Mouse (Mus musculus): ENCODE results near the gene Limk1. TPM values are rescaled to one million over a fixed set of nuclear protein-coding genes. Genes with fewer than 3 reads are reported as not detected.

The Limk1 gene
- polyA plus RNA-seq, 1 experiment from 2014 or later = 1.7 TPM

GRCm38 (mm10) chr5:134711076-134711475 is 22.7 kb upstream of the Limk1 start:
- ATAC-seq (replicated peaks; ENCODE audit: low FRiP score) = no peak
- WGBS = 59% methylated on average over 7 of the region's 7 CpGs
- no peaks in the 10 kb centered on the region for H3K36me3 ChIP-seq (ENCODE audit: control insufficient read depth, insufficient read depth, low read length)

GRCm38 (mm10) chr5:134709275-134709674 is 20.9 kb upstream of the Limk1 start:
- H3K27ac ChIP-seq (ENCODE audit: low read depth, low read length) = no peak overlapping the region
- no peaks in the 10 kb centered on the region for H3K9me3 ChIP-seq (ENCODE audit: control insufficient read depth, low read length)
- H3K27me3 ChIP-seq (replicated peaks; ENCODE audit: control insufficient read depth, insufficient read depth, low read length) = no peaks in the 10 kb centered on the region; the same call in 1 of the 2 replicates
- H3K4me1 ChIP-seq (replicated peaks; ENCODE audit: control insufficient read depth, insufficient read depth, low read length) = no peaks in the 10 kb centered on the region
- no peak for DNase-seq (ENCODE audit: low spot score)
- no peaks in the 10 kb centered on the region for H3K36me3 ChIP-seq (ENCODE audit: control insufficient read depth, insufficient read depth, low read length)
- no peak overlapping the region for H3K9ac ChIP-seq (ENCODE audit: low read depth, low read length)
- WGBS = 61% methylated on average over 6 of the region's 6 CpGs
- no peak for ATAC-seq (replicated peaks; ENCODE audit: low FRiP score)
- no peak overlapping the region for H3K4me3 ChIP-seq (ENCODE audit: low read depth, low read length)
- H3K4me2 ChIP-seq = no peak overlapping the region

More at GRCm38 (mm10) chr5:134711076-134711475, 22.7 kb upstream of the Limk1 start:
- H3K9me3 ChIP-seq (ENCODE audit: control insufficient read depth, low read length) = no peaks in the 10 kb centered on the region
- H3K27me3 ChIP-seq (replicated peaks; ENCODE audit: control insufficient read depth, insufficient read depth, low read length) = no peaks in the 10 kb centered on the region; the same call in 1 of the 2 replicates
- no peak for DNase-seq (ENCODE audit: low spot score)
- no peak overlapping the region for H3K4me2 ChIP-seq
- no peak overlapping the region for H3K9ac ChIP-seq (ENCODE audit: low read depth, low read length)
- H3K27ac ChIP-seq (ENCODE audit: low read depth, low read length) = no peak overlapping the region
- H3K4me1 ChIP-seq (replicated peaks; ENCODE audit: control insufficient read depth, insufficient read depth, low read length) = no peaks in the 10 kb centered on the region
- no peak overlapping the region for H3K4me3 ChIP-seq (ENCODE audit: low read depth, low read length)

DNA sequence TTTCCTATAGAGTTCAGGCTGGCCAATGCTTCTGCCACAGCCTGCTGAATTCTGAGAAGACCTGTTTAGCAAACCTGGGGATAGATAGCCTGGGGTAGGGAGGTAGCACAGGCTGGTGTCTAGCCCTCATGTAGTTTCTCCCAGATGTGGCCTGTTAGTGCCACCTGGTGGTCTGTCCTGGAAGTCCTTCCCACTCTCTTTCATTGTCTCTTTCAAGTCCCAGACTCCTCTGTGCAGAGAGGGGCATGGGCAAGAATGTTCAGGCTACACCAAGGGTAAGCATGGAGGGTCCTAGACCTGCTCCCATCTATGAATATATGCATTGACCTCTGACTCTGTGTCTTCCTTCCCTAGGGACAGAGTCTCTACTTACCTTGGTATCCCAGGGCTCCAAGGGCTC is 15.8 kb upstream of the Limk1 start:
- Histone ChIP-seq H3K9ac (ENCODE audit: low read depth, low read length) (no peak overlapping the region), H3K4me1 (replicated peaks; ENCODE audit: control insufficient read depth, insufficient read depth, low read length) (no peaks in the 10 kb centered on the region), H3K27me3 (replicated peaks; ENCODE audit: control insufficient read depth, insufficient read depth, low read length) (no peaks in the 10 kb centered on the region), H3K9me3 (ENCODE audit: control insufficient read depth, low read length) (no peaks in the 10 kb centered on the region), H3K4me2 (no peak overlapping the region), H3K36me3 (ENCODE audit: control insufficient read depth, insufficient read depth, low read length) (no peaks in the 10 kb centered on the region), H3K4me3 (ENCODE audit: low read depth, low read length) (no peak overlapping the region), H3K27ac (ENCODE audit: low read depth, low read length) (no peak overlapping the region)
- DNase-seq (ENCODE audit: low spot score) = peak; percentile 74
- no peak for ATAC-seq (replicated peaks; ENCODE audit: low FRiP score)

GRCm38 (mm10) chr5:134695539-134695938 is 7.1 kb upstream of the Limk1 start:
- H3K9ac ChIP-seq (ENCODE audit: low read depth, low read length) = no peak overlapping the region
- H3K4me3 ChIP-seq (ENCODE audit: low read depth, low read length) = no peak overlapping the region
- ATAC-seq (replicated peaks; ENCODE audit: low FRiP score) = no peak
- H3K4me1 ChIP-seq (replicated peaks; ENCODE audit: control insufficient read depth, insufficient read depth, low read length) = no peaks in the 10 kb centered on the region
- no peaks in the 10 kb centered on the region for H3K36me3 ChIP-seq (ENCODE audit: control insufficient read depth, insufficient read depth, low read length)
- no peak overlapping the region for H3K27ac ChIP-seq (ENCODE audit: low read depth, low read length)
- no peaks in the 10 kb centered on the region for H3K9me3 ChIP-seq (ENCODE audit: control insufficient read depth, low read length)
- H3K4me2 ChIP-seq = no peak overlapping the region
- no peak for DNase-seq (ENCODE audit: low spot score)
- no peaks in the 10 kb centered on the region for H3K27me3 ChIP-seq (replicated peaks; ENCODE audit: control insufficient read depth, insufficient read depth, low read length)
- WGBS = 49% methylated on average over 2 of the region's 2 CpGs

GRCm38 (mm10) chr5:134695082-134695481 is 6.7 kb upstream of the Limk1 start:
- H3K9ac ChIP-seq (ENCODE audit: low read depth, low read length) = no peak overlapping the region
- H3K4me1 ChIP-seq (replicated peaks; ENCODE audit: control insufficient read depth, insufficient read depth, low read length) = no peaks in the 10 kb centered on the region
- no peaks in the 10 kb centered on the region for H3K36me3 ChIP-seq (ENCODE audit: control insufficient read depth, insufficient read depth, low read length)
- ATAC-seq (replicated peaks; ENCODE audit: low FRiP score) = no peak
- no peaks in the 10 kb centered on the region for H3K27me3 ChIP-seq (replicated peaks; ENCODE audit: control insufficient read depth, insufficient read depth, low read length)
- H3K4me2 ChIP-seq = no peak overlapping the region
- WGBS = 20% methylated on average over 2 of the region's 2 CpGs
- no peak for DNase-seq (ENCODE audit: low spot score)
- no peak overlapping the region for H3K27ac ChIP-seq (ENCODE audit: low read depth, low read length)
- H3K4me3 ChIP-seq (ENCODE audit: low read depth, low read length) = no peak overlapping the region
- H3K9me3 ChIP-seq (ENCODE audit: control insufficient read depth, low read length) = no peaks in the 10 kb centered on the region

DNA sequence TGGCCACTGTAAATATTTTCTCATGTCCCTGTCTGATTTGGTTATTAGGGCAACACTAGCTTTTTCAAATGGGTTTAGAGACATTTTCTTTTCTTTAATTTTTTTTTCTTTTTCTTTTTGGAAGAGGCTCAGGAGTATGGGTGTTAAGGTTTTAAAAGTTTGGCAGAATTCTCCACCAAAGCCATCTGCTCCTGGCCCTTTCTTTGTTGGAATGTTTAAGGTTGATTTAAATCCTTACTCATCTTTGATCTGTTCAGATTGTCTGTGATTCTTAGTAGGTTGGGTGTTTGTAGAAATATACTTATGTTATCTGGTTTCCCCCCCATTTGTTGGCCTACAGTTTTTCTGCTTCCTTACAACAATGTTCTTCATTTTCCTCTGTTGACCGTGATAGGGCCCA is 4.3 kb upstream of the Limk1 start:
- H3K4me1 ChIP-seq (replicated peaks; ENCODE audit: control insufficient read depth, insufficient read depth, low read length) = no peaks in the 10 kb centered on the region
- no peak overlapping the region for H3K4me2 ChIP-seq
- WGBS = 84% methylated on average over 1 of the region's 1 CpGs
- DNase-seq (ENCODE audit: low spot score) (no peak), ATAC-seq (replicated peaks; ENCODE audit: low FRiP score) (no peak)
- H3K9ac ChIP-seq (ENCODE audit: low read depth, low read length) = no peak overlapping the region
- H3K36me3 ChIP-seq (ENCODE audit: control insufficient read depth, insufficient read depth, low read length) = no peaks in the 10 kb centered on the region
- H3K27ac ChIP-seq (ENCODE audit: low read depth, low read length) = no peak overlapping the region
- no peak overlapping the region for H3K4me3 ChIP-seq (ENCODE audit: low read depth, low read length)
- H3K27me3 ChIP-seq (replicated peaks; ENCODE audit: control insufficient read depth, insufficient read depth, low read length) = no peaks in the 10 kb centered on the region
- H3K9me3 ChIP-seq (ENCODE audit: control insufficient read depth, low read length) = no peaks in the 10 kb centered on the region

DNA sequence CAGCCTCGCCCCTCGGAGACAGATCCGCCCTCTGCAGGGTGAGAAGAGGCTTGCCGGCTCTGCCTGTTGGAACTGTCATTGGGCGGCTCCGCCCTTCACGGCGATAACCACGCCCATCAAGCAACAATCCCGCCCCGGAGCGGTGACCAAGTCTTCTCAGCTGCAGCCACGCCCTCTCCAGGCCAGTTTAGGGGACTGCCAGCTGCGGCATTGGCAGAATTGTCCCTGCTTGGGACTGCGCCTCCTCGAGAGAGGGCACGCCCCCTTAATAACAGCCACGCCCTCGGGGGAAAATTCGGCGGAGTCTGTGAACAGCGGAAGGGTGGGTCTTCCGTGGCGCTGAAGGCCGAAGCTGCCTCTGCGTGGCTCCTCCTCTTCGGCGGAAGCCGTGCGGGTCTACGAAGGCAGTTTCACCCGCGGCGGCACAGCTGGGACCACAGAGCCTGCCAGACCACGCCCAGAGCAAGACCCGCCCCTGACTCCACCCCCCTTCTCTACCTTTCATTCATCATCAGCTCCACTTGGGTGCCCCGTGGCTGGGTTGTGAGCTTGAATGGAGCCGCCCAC is 403 bp upstream of the Limk1 start:
- under 1% methylated on average over 38 of the region's 38 CpGs for WGBS
- Histone ChIP-seq H3K9ac (ENCODE audit: low read depth, low read length) (peak overlapping the region; percentile 27), H3K27ac (ENCODE audit: low read depth, low read length) (0 out of 2 replicates have a peak overlapping the region, but pooled peaks have one; percentile 38), H3K4me1 (replicated peaks; ENCODE audit: control insufficient read depth, insufficient read depth, low read length) (no peaks in the 10 kb centered on the region), H3K4me2 (peak overlapping the region; percentile 95), H3K27me3 (replicated peaks; ENCODE audit: control insufficient read depth, insufficient read depth, low read length) (no peaks in the 10 kb centered on the region; the same call in 1 of the 2 replicates), H3K36me3 (ENCODE audit: control insufficient read depth, insufficient read depth, low read length) (no peaks in the 10 kb centered on the region), H3K9me3 (ENCODE audit: control insufficient read depth, low read length) (no peaks in the 10 kb centered on the region), H3K4me3 (ENCODE audit: low read depth, low read length) (peak overlapping the region; percentile 67)
- ATAC-seq (replicated peaks; ENCODE audit: low FRiP score) = peak; percentile 95
- peak; percentile 99 for DNase-seq (ENCODE audit: low spot score)

DNA sequence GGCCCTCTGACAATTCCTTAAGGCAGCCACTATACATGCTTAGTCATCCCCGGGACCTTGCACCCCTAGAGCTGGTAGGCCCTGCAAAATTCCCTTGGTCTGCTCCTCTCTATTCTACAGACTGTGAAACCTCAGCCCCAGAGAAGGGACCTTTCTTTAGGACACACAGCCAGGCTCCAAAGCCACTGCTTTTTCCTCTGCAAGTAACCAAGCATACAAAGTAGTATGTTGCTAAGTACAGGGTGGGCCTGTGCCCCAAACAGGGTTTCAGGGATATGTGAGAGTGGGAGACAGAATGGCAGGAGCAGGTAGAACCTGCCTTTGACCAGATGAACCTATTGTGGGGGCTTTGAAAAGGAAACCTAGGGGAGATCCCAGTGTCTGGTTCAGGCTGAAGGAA is 1.2 kb downstream of the Limk1 start:
- 74% methylated on average over 1 of the region's 1 CpGs for WGBS
- no peaks in the 10 kb centered on the region for H3K9me3 ChIP-seq (ENCODE audit: control insufficient read depth, low read length)
- H3K27me3 ChIP-seq (replicated peaks; ENCODE audit: control insufficient read depth, insufficient read depth, low read length) = no peaks in the 10 kb centered on the region; the same call in 1 of the 2 replicates
- H3K4me2 ChIP-seq = no peak overlapping the region
- H3K4me3 ChIP-seq (ENCODE audit: low read depth, low read length) = no peak overlapping the region
- H3K9ac ChIP-seq (ENCODE audit: low read depth, low read length) = no peak overlapping the region
- ATAC-seq (replicated peaks; ENCODE audit: low FRiP score) (no peak), DNase-seq (ENCODE audit: low spot score) (no peak)
- H3K36me3 ChIP-seq (ENCODE audit: control insufficient read depth, insufficient read depth, low read length) = no peaks in the 10 kb centered on the region
- H3K27ac ChIP-seq (ENCODE audit: low read depth, low read length) = no peak overlapping the region
- no peaks in the 10 kb centered on the region for H3K4me1 ChIP-seq (replicated peaks; ENCODE audit: control insufficient read depth, insufficient read depth, low read length)

DNA sequence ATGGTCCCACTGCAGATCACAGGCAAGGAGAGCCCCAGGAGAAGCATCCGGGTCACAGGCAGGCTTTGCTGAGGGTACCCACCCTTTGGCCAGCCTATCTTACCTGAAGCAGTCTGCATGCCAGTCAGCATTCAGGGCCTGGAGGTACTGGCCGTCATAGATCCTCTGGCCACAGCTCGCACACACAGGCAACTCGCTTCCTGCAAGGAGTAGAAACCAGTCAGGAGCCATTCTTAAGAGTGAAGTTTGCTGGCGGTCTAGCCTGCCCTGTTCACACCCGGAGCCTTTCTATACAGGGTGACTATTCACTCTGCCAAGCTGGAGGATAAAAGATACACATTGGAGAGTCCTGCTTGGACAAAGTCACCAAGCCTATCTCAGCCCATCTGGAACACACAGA is 1.9 kb downstream of the Limk1 start:
- H3K4me3 ChIP-seq (ENCODE audit: low read depth, low read length) = no peak overlapping the region
- H3K4me1 ChIP-seq (replicated peaks; ENCODE audit: control insufficient read depth, insufficient read depth, low read length) = no peaks in the 10 kb centered on the region
- ATAC-seq (replicated peaks; ENCODE audit: low FRiP score) (no peak), DNase-seq (ENCODE audit: low spot score) (no peak)
- no peak overlapping the region for H3K9ac ChIP-seq (ENCODE audit: low read depth, low read length)
- H3K27me3 ChIP-seq (replicated peaks; ENCODE audit: control insufficient read depth, insufficient read depth, low read length) = no peaks in the 10 kb centered on the region; the same call in 1 of the 2 replicates
- no peak overlapping the region for H3K4me2 ChIP-seq
- H3K36me3 ChIP-seq (ENCODE audit: control insufficient read depth, insufficient read depth, low read length) = no peaks in the 10 kb centered on the region
- 89% methylated on average over 6 of the region's 6 CpGs for WGBS
- no peak overlapping the region for H3K27ac ChIP-seq (ENCODE audit: low read depth, low read length)
- no peaks in the 10 kb centered on the region for H3K9me3 ChIP-seq (ENCODE audit: control insufficient read depth, low read length)
